Mouse (Mus musculus): Measurements from ENCODE around the gene Fuom.

Gene Fuom

DNA sequence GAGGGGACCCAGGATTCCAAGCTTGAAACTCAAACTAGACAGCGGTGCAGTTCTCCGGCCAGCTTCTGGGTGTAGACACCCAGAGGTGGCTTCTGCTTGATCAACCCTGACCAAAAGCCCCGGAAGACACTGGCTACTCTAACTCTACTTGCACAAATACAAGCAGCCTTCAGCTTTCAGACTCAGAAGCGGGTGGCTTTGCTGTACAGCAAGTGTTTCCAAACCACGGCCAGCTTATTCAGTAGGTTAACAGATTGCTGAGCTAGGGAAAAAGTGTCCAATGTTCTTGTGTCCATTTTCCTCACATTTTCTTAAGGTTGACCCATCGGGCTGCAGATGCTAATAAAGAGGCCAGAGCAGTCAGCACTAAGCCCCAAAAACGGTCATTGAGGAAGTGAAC, 43.7 kb downstream of the Fuom start:
- in situ Hi-C loops (cut with MseI, MboI): no loop called here

DNA sequence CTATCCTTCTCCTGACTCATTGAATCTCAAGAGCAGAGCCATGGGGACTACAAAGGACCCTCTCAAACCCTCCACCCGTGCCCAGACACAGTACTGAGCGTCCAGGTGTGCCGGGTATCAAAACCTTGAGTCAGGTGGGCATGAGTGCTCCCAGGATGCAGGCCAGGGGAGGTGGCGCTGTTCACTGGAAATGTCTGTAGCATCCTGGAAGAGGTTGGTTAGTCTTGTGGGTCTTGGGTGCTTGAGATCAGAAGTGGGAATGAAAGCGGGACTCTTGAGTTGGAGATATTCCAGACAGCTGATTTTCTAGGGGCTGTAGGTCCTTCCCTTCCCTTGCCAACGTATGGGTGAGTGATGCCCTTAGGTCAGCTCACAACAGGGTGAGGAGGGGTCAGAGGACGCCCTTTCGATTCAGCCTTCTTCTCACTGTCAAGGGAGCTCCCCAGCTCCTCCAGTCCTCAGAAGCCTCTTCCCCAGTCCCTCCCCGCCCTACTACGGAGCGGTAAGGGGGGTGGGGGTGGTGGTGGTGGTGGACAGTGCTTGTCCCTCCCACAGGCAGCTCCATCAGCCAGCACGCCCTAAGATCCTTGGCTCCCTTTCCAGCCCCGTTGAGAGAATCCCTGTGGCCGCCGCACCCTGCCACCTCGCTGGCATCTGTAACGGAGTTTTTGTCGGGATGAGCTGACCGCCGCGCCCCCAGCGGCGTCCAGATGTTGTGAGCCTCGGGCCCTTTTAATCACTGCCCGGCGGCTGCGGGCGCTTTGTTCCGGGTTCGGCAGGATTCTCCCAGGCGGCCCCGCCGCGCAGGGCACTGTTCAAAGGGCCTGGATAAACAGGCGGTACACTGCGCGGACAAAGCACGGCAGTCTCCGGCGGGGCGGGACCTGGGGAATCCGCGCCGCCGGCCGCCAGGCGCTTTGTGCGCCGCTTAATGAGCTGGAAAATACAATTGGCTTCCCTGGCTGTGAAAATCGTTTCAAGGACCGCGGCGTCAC, 44.5 kb downstream of the Fuom start:
- in situ Hi-C loops (cut with MseI, MboI): no loop called here

GRCm38 (mm10) chr7:140054124-140054523, 48.1 kb downstream of the Fuom start:
- in situ Hi-C loops (cut with MseI, MboI): no loop called here

DNA sequence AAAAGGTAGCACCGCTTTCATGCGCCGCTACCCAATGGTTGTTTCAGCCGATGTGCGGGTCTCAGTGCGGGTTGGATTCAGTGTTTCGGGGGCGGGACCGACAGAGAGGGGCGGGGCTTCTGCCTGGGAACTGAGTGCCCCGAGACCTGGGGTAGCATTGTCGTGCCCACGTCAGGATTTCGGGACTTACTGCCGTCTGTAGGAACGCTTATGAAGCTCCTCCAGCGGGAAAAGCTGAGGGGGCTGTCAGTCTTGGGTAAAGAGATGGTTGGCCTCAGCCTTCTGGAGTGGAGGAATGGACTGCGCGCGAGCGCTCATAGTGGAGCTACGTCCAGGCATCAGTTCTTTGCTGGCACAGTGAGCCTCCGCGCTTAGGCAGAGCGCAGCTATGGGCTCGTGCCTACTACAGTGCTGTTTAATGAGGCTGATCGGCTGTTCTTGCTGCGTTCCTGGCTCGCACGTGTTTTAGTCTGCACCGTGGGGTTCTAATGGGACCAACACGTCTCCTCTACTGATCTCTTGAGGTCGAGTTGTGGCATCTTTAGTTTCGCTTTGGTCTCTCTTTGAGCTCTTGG, 53.0 kb downstream of the Fuom start:
- in situ Hi-C loops (cut with MseI, MboI): no loop called here

- in situ Hi-C loops (cut with MseI, MboI): no loop called here
Measured at GRCm38 (mm10) chr7:140048361-140049114, 53.7 kb downstream of the Fuom start, which contains the start of gene Msx3. Msx3 (minus strand) TSS chr7:140049089.

DNA sequence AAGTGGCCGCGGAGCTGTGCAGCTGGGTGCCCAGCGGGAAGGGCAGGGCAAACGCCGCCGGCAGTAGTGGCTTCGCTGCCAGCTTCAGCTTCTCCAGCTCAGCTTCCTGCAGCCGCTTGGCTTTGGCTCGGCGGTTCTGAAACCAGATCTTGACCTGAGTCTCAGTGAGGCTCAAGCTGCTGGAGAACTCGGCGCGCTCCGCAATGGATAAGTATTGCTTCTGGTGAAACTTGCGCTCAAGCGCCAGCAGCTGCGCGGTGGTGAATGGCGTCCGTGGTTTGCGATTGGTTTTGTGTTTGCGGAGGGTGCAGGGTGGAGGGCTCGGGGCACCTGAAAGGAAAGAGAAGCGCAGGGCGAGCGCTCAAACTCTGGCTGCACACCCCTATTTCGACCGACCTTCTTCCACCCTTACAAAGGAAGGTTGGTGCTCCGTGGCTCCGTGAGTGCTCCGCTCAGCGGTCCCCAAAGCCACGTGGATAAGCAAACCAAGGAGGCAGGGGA, 54.4 kb downstream of the Fuom start:
- in situ Hi-C loops (cut with MseI, MboI): no loop called here

Data from mouse trophoblast stem cell (cell line).